Mouse (Mus musculus) olfactory bulb, adult 2 months (tissue): Measurements from ENCODE around the gene Tmem109. TPM values are rescaled to one million over a fixed set of nuclear protein-coding genes. Genes with fewer than 3 reads are reported as not detected.

ENCODE experiments used
- H3K27ac ChIP-seq: fragments of 200-500 bp; 2 replicates; pipeline ENCODE4 v1.5.1; 2012; ENCODE audit warnings: low read depth, low read length; ENCODE audit not compliant: insufficient read depth
- H3K4me1 ChIP-seq: fragments of 200-500 bp; 2 replicates; pipeline ENCODE4 v1.6.1; 2012; ENCODE audit warnings: low read length; ENCODE audit not compliant: control insufficient read depth, insufficient read depth
- H3K4me3 ChIP-seq: fragments of 200-500 bp; 2 replicates; pipeline ENCODE4 v1.5.1; 2012; ENCODE audit warnings: mild to moderate bottlenecking, low read depth, low read length, moderate library complexity; ENCODE audit not compliant: insufficient read depth
- CTCF ChIP-seq: fragments of 200-500 bp; IDR thresholded peaks from 2 replicates; pipeline ENCODE4 v1.5.1; 2012; ENCODE audit warnings: low read depth, mild to moderate bottlenecking, low read length, moderate library complexity; ENCODE audit not compliant: insufficient read depth
- POLR2A ChIP-seq: fragments of 200-500 bp; IDR thresholded peaks from 2 replicates; pipeline ENCODE4 v1.6.1; 2012; ENCODE audit warnings: mild to moderate bottlenecking, low read depth, low read length, moderate library complexity; ENCODE audit not compliant: insufficient read depth
- WGBS: fragments of 180-500 bp; shearing (Covaris S2); methylation state at CpG from one replicate; pipeline ENCODE4 v1.1.7; 2018; 5-methylcytosine and 5-hydroxymethylcytosine counted together
- polyA plus RNA-seq: library from polyadenylated mRNA; stranded (reverse); fragments of >200 nt; gene quantifications from 2 replicates; pipeline ENCODE4 v1.2.4, GENCODE M21; 2012; ENCODE audit warnings: low replicate concordance; ENCODE audit not compliant: missing spikeins, insufficient read depth, insufficient read length

Gene Tmem109
- polyA plus RNA-seq, 1 experiment, result not detected

GRCm38 (mm10) chr19:10856520-10856919 lies 25.3 kb downstream of the Tmem109 start:
- TF ChIP-seq POLR2A (no peak), CTCF (no peak)
- Histone ChIP-seq H3K4me1 (0 out of 2 replicates have a peak, but pooled peaks cover 3% of the 10 kb centered on the region), H3K27ac (no peak overlapping the region), H3K4me3 (no peak overlapping the region)
- 33% methylated on average over 2 of the region's 2 CpGs for WGBS

GRCm38 (mm10) chr19:10855422-10855821 lies 26.4 kb downstream of the Tmem109 start:
- WGBS, result 85% methylated on average over 3 of the region's 3 CpGs
- TF ChIP-seq CTCF, result no peak
- TF ChIP-seq POLR2A, result no peak
- H3K27ac ChIP-seq, result no peak overlapping the region
- H3K4me1 ChIP-seq, result 0 out of 2 replicates have a peak, but pooled peaks cover 3% of the 10 kb centered on the region
- no peak overlapping the region for H3K4me3 ChIP-seq

DNA sequence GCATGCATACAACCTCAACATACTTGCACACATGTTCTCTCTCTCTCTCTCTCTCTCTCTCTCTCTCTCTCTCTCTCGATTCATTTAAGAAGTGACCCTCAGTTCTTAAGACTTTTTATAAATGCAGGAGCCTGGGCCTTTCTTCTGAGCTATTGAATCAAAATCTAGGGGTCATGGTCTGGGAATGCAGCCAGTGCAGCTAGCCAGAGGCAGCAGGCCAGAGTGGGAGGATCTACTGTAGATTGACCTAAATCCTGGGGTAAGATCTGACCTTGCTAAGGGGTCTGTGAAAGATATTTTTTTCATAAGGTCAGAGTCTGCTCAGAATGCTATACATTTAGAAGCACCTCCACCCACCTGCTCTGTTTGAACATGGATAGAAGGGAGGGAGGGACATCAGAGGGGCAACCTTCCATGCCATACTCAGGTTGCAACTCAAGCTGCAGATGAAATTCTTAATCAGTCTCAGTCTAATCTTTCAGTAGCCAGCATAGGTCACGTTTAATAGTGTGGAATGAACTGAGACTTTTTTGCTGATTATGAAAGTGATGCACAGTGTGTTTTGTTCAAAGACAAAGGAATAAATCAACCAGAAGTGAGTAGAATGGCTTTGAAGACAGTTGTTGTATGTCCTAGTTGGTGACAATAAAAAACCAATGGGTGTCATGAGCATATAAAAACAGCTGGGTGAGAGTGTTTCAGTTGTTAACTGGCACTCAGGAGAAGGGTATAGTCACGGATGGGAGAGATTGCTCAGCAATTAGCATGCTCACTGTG lies 34.3 kb downstream of the Tmem109 start:
- no peak overlapping the region for H3K27ac ChIP-seq
- H3K4me3 ChIP-seq, result no peak overlapping the region
- TF ChIP-seq CTCF (no peak), POLR2A (no peak)
- no peaks in the 10 kb centered on the region for H3K4me1 ChIP-seq
- WGBS, result 29% methylated on average over 3 of the region's 3 CpGs

- Histone ChIP-seq H3K27ac (no peak overlapping the region), H3K4me3 (no peak overlapping the region), H3K4me1 (0 out of 2 replicates have a peak, but pooled peaks cover 5% of the 10 kb centered on the region)
- TF ChIP-seq POLR2A (no peak), CTCF (no peak)
- 75% methylated on average over 7 of the region's 7 CpGs for WGBS
These were observed 35.7 kb downstream of the Tmem109 start for GRCm38 (mm10) chr19:10846150-10846549.

- 84% methylated on average over 3 of the region's 3 CpGs for WGBS
- H3K27ac ChIP-seq, result no peak overlapping the region
- no peak overlapping the region for H3K4me3 ChIP-seq
- TF ChIP-seq POLR2A, result no peak
- no peak for TF ChIP-seq CTCF
- H3K4me1 ChIP-seq, result 0 out of 2 replicates have a peak, but pooled peaks cover 5% of the 10 kb centered on the region
These were observed 36.3 kb downstream of the Tmem109 start for GRCm38 (mm10) chr19:10845454-10845853.

DNA sequence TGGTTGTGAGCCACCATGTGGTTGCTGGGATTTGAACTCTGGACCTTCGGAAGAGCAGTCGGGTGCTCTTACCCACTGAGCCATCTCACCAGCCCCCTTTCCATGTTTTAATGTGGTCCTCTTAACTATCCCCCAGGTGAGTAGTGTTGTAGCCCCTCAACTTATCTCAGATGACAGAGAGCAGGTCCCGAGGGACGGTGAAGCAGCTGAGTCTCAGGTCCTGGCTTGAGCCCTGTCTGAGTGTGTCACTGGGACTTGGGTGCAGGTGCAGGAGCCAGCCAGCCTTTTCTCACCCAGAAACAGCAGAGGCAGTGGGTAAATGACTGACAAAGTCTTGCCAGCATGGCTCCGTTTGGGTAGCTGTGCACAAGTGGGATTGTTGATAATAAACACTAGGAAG lies 37.6 kb downstream of the Tmem109 start:
- H3K27ac ChIP-seq, result no peak overlapping the region
- TF ChIP-seq POLR2A (no peak), CTCF (no peak)
- 0 out of 2 replicates have a peak, but pooled peaks cover 5% of the 10 kb centered on the region for H3K4me1 ChIP-seq
- no peak overlapping the region for H3K4me3 ChIP-seq
- 87% methylated on average over 5 of the region's 5 CpGs for WGBS

DNA sequence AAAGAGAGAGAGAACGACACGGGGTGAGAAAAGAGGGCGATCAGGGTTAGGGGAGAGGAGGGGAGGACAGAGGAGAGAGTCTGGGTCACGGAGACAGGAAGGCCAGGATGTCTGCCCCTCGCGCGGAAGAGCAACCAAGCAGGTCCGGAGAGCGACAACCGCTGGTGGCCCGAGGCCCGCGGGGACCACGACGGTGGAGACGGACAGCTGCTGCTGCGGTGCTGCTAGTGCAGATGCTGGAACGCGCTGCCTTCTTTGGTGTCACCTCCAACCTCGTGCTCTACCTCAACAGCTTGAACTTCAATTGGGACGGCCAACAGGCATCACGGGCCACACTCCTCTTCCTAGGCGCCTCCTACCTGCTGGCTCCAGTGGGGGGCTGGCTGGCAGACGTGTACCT lies 38.9 kb downstream of the Tmem109 start:
- H3K4me3 ChIP-seq, result no peak overlapping the region
- no peak for TF ChIP-seq CTCF
- 76% methylated on average over 24 of the region's 24 CpGs for WGBS
- H3K4me1 ChIP-seq, result 0 out of 2 replicates have a peak, but pooled peaks cover 5% of the 10 kb centered on the region
- no peak overlapping the region for H3K27ac ChIP-seq

- no peak overlapping the region for H3K4me3 ChIP-seq
- TF ChIP-seq CTCF (no peak), POLR2A (no peak)
- no peak overlapping the region for H3K27ac ChIP-seq
- 0 out of 2 replicates have a peak, but pooled peaks cover 5% of the 10 kb centered on the region for H3K4me1 ChIP-seq
- WGBS, result 80% methylated on average over 16 of the region's 16 CpGs
These were observed 39.8 kb downstream of the Tmem109 start for GRCm38 (mm10) chr19:10841721-10842626.
